Mouse (Mus musculus) ES-E14 (cell line): ENCODE measurements around the gene Tbxa2r. TPM values are rescaled to one million over a fixed set of nuclear protein-coding genes. Genes with fewer than 3 reads are reported as not detected.
A peak's percentile ranks its signal among the peaks of the same experiment; 100 is the strongest.

Source experiments
- DNase-seq: peaks from one replicate; pipeline ENCODE4 v3.0.0-alpha.2; 2013; ENCODE audit warnings: low read depth, low spot score
- H3K27ac ChIP-seq: 2 replicates; pipeline ENCODE4 v1.5.1; 2012; ENCODE audit warnings: low read depth, mild to moderate bottlenecking, low read length, moderate library complexity, mixed read lengths; ENCODE audit not compliant: poor library complexity, insufficient read depth, severe bottlenecking
- H3K36me3 ChIP-seq: 2 replicates; pipeline ENCODE4 v1.6.1; 2012; ENCODE audit warnings: mild to moderate bottlenecking, low read length, moderate library complexity, mixed read lengths; ENCODE audit not compliant: control insufficient read depth, poor library complexity, insufficient read depth, severe bottlenecking
- H3K4me1 ChIP-seq, 2 experiments: fragments of 150-350 bp in 1 of 2; sonication (generic) in 1 of 2; 2 replicates each; pipeline ENCODE4 v1.6.1; 2012; ENCODE audit warnings: low read length in 2 of 2, mild to moderate bottlenecking in 1 of 2, mixed read lengths in 1 of 2; ENCODE audit not compliant: control insufficient read depth in 2 of 2, insufficient read depth in 2 of 2, poor library complexity in 1 of 2
- H3K4me3 ChIP-seq, 2 experiments: fragments of 150-350 bp in 1 of 2; sonication (generic) in 1 of 2; 2 replicates each; pipeline ENCODE4 v1.5.1; 2012; ENCODE audit warnings: low read length in 2 of 2, low read depth in 1 of 2, mild to moderate bottlenecking in 1 of 2, mixed read lengths in 1 of 2; ENCODE audit not compliant: insufficient read depth in 1 of 2, poor library complexity in 1 of 2, severe bottlenecking in 1 of 2
- H3K9ac ChIP-seq: 2 replicates; pipeline ENCODE4 v1.6.1; 2012; ENCODE audit warnings: low read depth, mild to moderate bottlenecking, low read length, mixed read lengths; ENCODE audit not compliant: poor library complexity, insufficient read depth, severe bottlenecking
- H3K9me3 ChIP-seq: fragments of 150-350 bp; sonication (generic); 2 replicates; pipeline ENCODE4 v1.6.1; 2012; ENCODE audit warnings: low read depth, mild to moderate bottlenecking, low read length; ENCODE audit not compliant: control insufficient read depth, insufficient read depth
- CHD2 ChIP-seq: IDR thresholded peaks from 2 replicates; pipeline ENCODE4 v1.6.1; 2014; ENCODE audit warnings: mild to moderate bottlenecking, low read depth, low read length, inconsistent platforms
- HCFC1 ChIP-seq: IDR thresholded peaks from 2 replicates; pipeline ENCODE4 v1.6.1; 2012; ENCODE audit warnings: low read length, inconsistent platforms, borderline replicate concordance; ENCODE audit not compliant: insufficient read depth
- MAFK ChIP-seq: IDR thresholded peaks from 2 replicates; pipeline ENCODE4 v1.6.1; 2014; ENCODE audit warnings: mild to moderate bottlenecking, low read depth, low read length, inconsistent platforms; ENCODE audit not compliant: insufficient read depth
- ZC3H11A ChIP-seq: IDR thresholded peaks from 2 replicates; pipeline ENCODE4 v1.6.1; 2012; ENCODE audit warnings: low read depth, mild to moderate bottlenecking, inconsistent platforms, low read length, borderline replicate concordance
- ZNF384 ChIP-seq: IDR thresholded peaks from 2 replicates; pipeline ENCODE4 v1.6.1; 2012; ENCODE audit warnings: low read depth, low read length, inconsistent platforms
- in situ Hi-C, 2 experiments: fragments of 600-800 bp; cut with MboI; formaldehyde crosslinking; loops; one replicate each; pipeline ENCODE4 v1.15.1; 2025; ENCODE audit warnings: low sequenced_read_pairs in 2 of 2, inconsistent platforms in 1 of 2; ENCODE audit not compliant: unreplicated experiment in 2 of 2
- total RNA-seq: library from RNA; depleted of rRNA; stranded (reverse); fragments of 300-350 nt; gene quantifications from 2 replicates; pipeline ENCODE4 v1.2.3, GENCODE M21; 2012; rRNA removed

Tbxa2r gene
- 2.3 and 4.5 TPM in 2 replicates for total RNA-seq

GRCm38 (mm10) chr10:81328386-81328785 is at the start of gene Tbxa2r:
Gene Tbxa2r, plus strand, starts transcription at chr10:81328731.
- Histone ChIP-seq H3K36me3 (peaks cover 39% of the 10 kb centered on the region), H3K9ac (no peak within 1 kb of the TSS), H3K27ac (no peak within 1 kb of the TSS), H3K4me3 (no peak within 1 kb of the TSS), H3K4me1 (peaks cover 5 to 27% of the 10 kb centered on the region in 2 experiments; a peak in 3 of 4 replicates), H3K9me3 (no peaks in the 10 kb centered on the region)
- no peak for TF ChIP-seq MAFK
- no peak for TF ChIP-seq ZC3H11A
- no peak for TF ChIP-seq HCFC1
- TF ChIP-seq CHD2 = no peak
- no peak for TF ChIP-seq ZNF384
- DNase-seq = no peak
- in situ Hi-C loops = no loop called here

GRCm38 (mm10) chr10:81279496-81279895 is 49.0 kb upstream of the Tbxa2r start:
- DNase-seq = peak; percentile 81
- Histone ChIP-seq H3K27ac (no peak overlapping the region), H3K4me1 (peaks cover 5 to 45% of the 10 kb centered on the region in 2 experiments), H3K36me3 (peaks cover 6% of the 10 kb centered on the region; the same call in 1 of the 2 replicates), H3K4me3 (peak overlapping the region; percentile 5 to 16; a peak in 2 of 4 replicates), H3K9me3 (no peaks in the 10 kb centered on the region), H3K9ac (no peak overlapping the region)
- in situ Hi-C loops = no loop called here
- no peak for TF ChIP-seq CHD2
- no peak for TF ChIP-seq HCFC1
- no peak for TF ChIP-seq ZC3H11A
- no peak for TF ChIP-seq ZNF384
- no peak for TF ChIP-seq MAFK

GRCm38 (mm10) chr10:81284189-81284588 is 44.3 kb upstream of the Tbxa2r start:
- in situ Hi-C loops = no loop called here
- no peak for DNase-seq
- H3K9me3 ChIP-seq = no peaks in the 10 kb centered on the region
- TF ChIP-seq ZC3H11A (no peak), ZNF384 (no peak), MAFK (no peak), HCFC1 (no peak), CHD2 (no peak)
- peak overlapping the region; percentile 65 to 67; a peak in 3 of 4 replicates for H3K4me3 ChIP-seq
- H3K4me1 ChIP-seq = peaks cover 0 to 40% of the 10 kb centered on the region in 2 experiments; a peak in 2 of 4 replicates
- peaks cover 6% of the 10 kb centered on the region; the same call in 1 of the 2 replicates for H3K36me3 ChIP-seq
- H3K27ac ChIP-seq = peak overlapping the region; percentile 13; the same call in 1 of the 2 replicates
- H3K9ac ChIP-seq = peak overlapping the region; percentile 42

GRCm38 (mm10) chr10:81284719-81285118 is 43.8 kb upstream of the Tbxa2r start:
- TF ChIP-seq ZC3H11A (no peak), MAFK (no peak), CHD2 (no peak), ZNF384 (no peak), HCFC1 (no peak)
- Histone ChIP-seq H3K4me3 (peak overlapping the region; percentile 65 to 67), H3K9me3 (no peaks in the 10 kb centered on the region), H3K36me3 (peaks cover 6% of the 10 kb centered on the region; the same call in 1 of the 2 replicates), H3K4me1 (peaks cover 0 to 37% of the 10 kb centered on the region in 2 experiments; a peak in 2 of 4 replicates), H3K27ac (peak overlapping the region; percentile 16), H3K9ac (peak overlapping the region; percentile 42; the same call in 1 of the 2 replicates)
- in situ Hi-C loops = no loop called here
- DNase-seq = no peak
